Mouse (Mus musculus) liver, embryonic 14.5 days (tissue): Measurements from ENCODE around the gene Serpinc1.

Experiments
- CTCF ChIP-seq: IDR thresholded peaks from 2 replicates; pipeline ENCODE4 v1.5.1; 2016; ENCODE audit warnings: antibody characterized with exemption, low read depth, control low read depth
- EP300 ChIP-seq: IDR thresholded peaks from 2 replicates; pipeline ENCODE4 v1.6.1; 2016; ENCODE audit warnings: antibody characterized with exemption, low read depth

DNA sequence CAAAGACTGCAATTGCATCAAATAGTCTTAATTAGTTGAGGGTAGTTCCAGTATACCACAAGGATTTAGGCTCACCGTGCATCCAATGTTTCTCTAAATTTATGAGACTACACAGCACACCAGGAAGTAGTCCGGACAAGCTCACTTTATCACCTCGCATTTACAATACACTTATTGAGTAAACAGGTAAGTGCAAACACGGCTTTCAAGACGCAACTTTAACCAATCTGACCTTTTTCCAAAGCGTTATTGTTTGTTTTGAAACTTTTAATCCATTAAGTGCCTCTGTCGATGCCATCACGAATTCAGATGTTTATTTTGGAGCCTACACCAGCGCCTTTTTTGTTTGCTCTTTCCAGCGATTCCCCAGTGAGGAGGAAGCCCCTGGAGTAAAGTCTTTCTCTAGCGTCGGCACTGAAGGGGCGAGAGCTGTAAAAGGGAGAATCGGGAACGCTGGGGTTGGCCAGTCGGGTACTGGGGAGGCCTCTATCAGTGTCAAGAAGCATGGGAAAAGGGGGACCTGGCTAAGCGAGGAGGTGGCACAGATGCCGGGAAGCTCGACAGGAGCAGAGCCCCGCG lies 55.6 kb downstream of the Serpinc1 start:
- no peak for TF ChIP-seq CTCF
- no peak for TF ChIP-seq EP300
